Mouse (Mus musculus) heart, adult 18-20 months (tissue): Measurements from ENCODE around the gene Fam71e2. TPM values are rescaled to one million over a fixed set of nuclear protein-coding genes. Genes with fewer than 3 reads are reported as not detected.

Experiments
- DNase-seq, 2 experiments: peaks; one replicate each; pipeline ENCODE4 v3.0.0; 2021 to 2022; ENCODE audit warnings: mixed read lengths in 1 of 2
- total RNA-seq, 2 experiments: library from RNA; stranded (reverse); gene quantifications; 2 replicates each; pipeline ENCODE4 v1.2.3; 2021

Gene Fam71e2
- total RNA-seq, 2 experiments from 2014 or later, result not detected

DNA sequence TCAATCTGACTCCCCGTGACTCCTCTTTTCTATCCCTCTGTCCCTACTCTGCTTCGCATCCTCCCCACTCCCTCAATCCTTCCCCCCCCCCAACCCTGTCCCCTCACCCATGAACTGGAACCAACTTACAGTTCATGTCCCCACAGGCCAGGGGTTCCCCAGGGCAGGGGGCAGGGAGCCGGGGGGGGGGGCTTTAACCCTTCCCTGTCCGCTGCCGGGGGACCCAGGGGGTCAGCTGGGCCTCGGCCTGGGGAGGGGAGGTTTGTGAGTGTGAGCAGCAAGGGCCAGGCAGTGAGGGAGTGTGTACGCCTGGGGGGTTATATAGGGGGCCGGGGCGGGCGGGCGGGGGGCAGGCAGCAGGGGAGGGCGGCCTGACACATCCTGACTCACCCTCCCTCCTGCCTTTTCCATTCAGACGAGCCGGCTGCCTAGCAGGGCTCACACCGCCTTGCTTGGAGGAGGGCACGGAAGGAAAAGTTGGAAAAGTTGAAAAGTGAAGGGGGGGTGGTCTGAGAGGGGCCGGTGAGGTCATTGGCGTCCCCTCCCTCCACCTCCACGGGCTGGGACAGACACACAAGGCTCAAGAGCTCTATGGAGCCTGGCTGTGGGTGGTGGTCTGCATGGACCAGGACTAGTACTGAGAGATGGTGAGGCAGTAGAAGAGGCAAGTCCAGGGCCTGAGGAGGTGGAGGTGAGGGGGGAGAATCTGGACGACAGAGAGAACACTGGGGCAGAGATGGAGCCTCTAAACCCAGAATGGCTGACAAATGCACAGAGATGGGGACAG, 6.9 kb upstream of the Fam71e2 start:
- no peak for DNase-seq

DNA sequence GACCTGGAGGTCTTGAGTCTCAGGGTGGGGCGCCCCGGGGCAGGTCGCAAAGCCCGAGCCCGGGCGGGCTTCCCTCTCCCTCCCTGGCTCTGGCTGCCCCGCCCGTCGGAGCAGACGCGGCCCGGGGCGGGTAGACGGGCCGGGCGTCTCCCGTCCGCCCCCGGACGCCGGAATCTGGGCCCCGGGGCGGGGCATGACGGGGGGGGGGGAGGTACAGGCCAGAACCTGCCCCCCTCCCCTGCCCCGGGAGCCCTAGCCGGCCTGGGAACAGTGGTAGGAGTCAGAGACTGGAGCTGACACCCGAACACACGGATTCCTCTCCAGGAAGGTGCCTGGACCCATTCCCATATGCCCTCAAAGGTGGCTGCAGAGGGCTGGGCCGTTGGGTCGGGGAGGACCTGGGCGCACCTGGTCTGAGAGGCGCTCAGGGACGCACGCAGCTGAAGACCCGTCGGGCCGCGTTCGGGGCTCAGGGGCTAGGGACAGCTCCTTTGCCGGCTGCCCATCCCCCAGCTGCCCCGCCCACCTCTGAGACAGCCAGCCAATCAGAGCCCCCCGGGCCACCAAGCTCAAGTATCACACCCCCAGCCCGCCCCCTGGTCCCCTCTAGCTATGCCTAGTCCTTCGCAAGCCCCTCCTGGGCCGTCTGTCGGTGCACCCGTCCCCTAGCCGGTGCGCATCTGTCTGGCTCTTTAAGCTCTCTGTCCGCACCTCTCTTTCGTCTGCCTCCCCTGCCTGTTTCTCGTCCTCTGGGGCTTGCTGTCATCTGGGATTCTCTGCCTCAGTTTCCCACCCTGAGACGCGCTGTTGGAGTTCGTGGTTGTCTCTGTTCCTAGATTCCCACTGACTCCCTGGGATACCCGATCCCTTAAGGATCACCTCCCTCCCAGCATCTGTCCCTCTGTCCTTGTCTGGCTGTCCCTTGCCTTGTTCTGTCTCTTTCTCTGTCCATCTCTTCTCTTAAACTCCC, 6.0 kb upstream of the Fam71e2 start:
- DNase-seq, result peak; percentile 57 to 58

- no peak for DNase-seq
Observed at GRCm38 (mm10) chr7:4776131-4776530, 5.0 kb upstream of the Fam71e2 start.

- no peak for DNase-seq
Observed at GRCm38 (mm10) chr7:4764946-4765710, 6.0 kb downstream of the Fam71e2 start.

DNA sequence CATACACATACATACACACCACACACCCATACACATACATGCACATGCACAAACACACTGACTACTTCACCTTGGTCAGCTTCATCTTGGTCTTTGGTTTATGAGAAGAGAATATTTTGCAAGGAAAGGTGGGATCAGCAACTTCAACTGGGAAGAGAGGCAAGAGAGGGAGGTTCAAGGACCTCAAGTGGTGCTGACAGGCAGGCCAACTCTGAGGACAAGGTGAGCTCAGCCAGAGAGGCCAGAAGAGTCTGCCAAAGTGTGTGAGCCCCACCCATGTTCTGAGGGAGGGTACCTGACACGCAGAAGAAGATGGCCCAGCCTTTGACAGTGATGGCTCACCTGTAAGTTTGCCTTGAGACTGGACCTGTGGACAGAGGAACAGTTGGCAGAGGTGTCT, 11.4 kb downstream of the Fam71e2 start:
- DNase-seq, result no peak

GRCm38 (mm10) chr7:4752821-4753570, 18.1 kb downstream of the Fam71e2 start, which contains the start of gene Cox6b2:
TSS of gene Cox6b2 (minus strand) at chr7:4753094.
- DNase-seq, result peak; percentile 53 to 54

DNA sequence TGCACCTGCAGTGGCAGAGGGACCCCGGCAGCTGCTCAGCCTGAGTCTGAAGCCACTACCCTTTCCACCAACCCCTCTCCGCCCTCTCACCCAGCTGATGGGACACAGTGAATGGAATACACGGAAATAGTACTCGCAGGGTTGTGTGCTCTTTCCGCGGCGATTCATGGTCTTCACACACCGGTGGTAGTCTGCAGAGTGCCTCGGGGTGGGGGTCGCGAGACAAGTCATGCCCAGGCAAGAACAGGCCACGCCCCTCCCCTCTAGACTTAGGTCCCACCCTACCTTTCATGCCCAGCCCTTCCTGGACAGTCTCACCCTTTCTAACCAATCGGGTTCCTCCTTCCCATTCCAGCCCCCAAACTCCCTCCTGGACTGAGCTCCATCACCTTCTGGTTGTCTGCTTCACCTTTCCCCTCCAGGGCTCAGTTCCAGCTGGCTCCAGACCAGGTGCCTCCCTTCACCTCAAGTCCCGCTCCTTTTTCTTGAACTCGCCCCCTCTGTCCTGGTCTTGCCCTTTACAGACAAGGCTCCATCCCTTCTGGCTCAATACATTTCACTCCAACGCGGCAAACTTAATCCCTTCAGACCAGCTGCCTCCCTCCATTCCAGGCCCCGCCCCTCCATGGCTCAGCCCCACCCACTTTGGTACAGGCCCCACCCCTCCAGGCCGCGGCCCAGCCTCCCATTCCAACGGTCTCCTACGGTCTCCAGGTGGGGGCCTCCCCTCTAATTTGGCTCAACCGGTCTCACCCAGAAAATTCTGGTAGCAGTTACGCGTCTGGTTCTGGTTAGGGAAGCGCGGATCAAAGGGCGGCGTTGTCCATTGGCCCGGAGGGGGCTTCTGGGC, 18.9 kb downstream of the Fam71e2 start:
- peak in 1 of 2 experiments; percentile 24 for DNase-seq

DNA sequence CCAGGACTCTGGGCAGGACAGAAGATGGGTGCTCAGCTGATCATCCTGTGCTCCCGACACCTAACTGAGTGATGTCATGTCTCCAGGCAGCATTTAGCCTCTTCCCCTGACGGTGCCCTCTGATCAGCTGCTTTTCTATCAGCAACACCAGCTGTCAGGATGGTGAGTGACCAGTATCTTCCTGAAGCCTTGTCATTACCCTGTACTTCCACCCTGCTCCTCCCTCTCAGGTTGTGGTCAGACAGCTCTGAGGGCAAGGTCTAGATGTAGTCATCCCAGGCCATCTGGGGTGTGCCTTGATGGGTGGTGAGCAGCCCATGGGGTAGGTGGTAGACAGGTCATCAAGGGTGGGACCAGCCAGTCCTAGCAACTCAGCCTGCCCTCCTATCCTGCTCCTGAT, 21.9 kb downstream of the Fam71e2 start:
- no peak for DNase-seq

DNA sequence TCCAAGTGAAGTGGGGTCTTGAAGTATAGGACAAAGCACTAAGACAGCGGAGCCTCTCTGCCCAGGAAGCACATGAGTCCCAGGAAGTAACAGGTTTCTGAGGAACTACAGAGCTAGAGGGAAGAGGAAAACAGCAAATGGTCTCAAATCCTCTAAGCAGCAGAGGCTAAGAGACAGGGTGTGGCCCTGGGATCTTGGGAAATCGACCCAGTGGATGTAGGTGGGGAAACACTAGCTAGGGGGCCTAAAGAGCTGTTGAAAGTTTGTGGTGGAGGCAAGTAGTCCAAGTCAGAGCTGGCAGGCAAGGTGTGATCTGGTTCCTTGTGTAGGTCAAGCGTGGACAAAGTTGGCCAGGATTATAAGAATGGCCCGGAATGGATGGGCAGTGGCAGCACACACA, 22.8 kb downstream of the Fam71e2 start:
- no peak for DNase-seq

GRCm38 (mm10) chr7:4747156-4747899, 23.8 kb downstream of the Fam71e2 start:
- DNase-seq, result no peak

DNA sequence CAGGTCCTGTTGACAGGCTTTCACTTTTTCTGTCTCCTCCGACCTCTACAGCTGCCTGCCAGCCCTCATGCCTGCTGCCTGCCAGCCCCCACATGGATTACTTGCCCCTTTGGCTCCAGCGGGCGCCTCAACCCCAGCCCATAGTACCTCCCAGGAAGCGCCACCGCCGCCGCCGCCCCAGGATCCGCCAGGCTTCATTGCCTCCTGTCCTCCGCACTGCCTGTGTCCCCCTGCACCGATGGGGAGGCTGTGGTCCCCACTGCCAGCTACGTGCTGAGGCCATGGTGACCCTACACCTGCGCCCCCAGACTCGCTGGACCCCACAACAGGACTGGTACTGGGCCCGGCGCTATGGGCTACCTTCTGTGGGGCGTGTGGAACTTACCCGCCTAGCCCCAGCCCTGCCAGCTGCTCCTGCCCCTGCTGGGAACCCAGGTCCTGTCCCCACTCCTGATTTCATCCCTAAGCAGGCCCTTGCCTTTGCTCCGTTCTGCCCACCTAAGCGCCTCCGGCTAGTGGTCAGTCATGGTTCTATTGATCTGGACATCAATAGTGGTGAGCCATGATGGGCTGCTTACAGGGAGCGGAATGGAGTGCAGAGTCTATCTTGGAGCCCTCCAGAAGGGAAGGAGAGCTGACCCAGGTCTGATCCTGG, 24.6 kb downstream of the Fam71e2 start:
- no peak for DNase-seq

DNA sequence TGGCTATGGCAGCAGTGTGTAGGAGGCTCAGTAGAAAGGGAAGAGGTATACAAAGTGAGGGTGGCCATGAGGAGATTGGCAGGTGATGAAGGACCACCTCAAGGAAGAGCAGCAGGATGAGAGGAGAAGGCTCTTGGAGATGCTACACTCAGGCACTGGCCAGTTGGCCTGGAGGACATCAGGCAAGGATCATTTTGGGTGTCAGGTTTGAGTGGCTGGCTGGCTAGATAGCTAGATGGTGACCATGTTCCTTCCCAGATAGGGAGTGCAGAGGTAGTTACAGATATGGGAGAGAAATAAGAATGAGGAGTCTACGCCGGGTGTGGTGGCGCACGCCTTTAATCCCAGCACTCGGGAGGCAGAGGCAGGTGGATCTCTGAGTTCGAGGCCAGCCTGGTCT, 26.2 kb downstream of the Fam71e2 start:
- DNase-seq, result no peak

DNA sequence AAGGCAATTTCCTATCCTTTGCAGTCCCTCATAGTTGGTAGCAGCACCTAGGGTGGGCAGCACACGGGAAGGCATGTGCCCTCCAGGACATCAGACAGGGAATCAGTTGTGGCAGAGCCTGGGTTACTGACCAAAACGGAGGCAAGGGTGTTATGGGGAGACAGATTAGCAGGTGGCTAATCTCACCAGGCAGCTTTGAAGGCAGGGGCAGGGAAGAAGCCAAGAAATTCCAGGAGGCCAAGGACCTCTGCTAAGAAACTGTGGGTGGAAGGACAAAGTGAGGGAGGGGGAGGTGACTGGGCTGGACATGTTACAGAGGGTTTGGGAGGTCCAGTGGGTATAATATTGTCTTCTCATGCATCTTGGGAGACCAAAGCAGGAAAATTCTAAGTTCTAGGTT, 27.7 kb downstream of the Fam71e2 start:
- DNase-seq, result no peak

DNA sequence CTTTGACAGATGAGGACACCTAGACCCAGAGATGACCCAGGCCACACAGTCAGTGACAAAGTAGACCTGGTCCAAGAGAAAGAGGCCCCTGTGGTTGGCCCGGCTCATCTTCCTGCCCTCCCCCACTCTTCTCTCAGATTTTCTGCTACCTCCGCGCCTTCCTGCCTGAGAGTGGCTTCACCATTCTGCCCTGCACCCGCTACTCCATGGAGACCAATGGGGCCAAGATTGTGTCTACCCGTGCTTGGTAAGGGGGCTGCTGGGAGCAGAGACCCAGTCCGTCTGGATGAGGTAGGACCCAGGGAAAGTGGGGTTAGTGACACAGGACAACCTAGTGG, 28.7 kb downstream of the Fam71e2 start:
- DNase-seq, result no peak

DNA sequence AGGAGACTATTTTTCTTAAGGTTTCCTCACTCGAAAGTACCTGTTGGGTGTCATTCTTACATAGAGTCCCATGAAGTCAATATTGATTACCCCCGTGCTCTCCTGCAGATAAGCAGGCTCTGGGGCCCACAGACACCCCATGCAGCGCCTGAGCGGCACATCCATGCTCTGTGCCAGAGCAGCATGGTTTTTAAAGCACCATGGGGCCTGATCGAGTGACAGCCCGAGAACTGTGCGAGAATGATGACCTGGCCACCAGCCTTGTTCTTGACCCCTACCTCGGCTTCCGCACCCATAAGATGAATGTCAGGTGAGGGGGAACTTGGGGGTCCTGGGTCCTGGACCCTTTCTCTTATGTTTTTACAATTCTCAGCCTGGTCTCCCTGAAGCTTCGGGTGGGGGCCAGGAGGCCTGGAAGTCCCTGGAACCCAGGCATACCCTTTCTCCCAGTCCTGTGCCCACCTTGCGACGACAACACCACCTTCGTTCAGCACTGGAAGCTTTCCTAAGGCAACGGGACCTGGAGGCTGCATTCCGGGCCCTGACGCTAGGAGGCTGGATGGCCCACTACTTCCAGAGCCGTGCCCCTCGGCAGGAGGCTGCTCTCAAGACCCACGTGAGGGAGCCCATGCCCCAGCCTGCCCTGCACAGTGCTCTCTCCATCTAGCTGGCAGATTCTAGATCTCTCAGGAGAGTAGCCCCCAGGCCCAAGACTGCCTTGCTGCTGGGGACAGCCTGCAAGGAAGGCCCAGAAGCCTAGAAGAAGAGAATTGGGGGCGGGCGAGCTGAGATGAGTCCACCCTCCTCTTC, 29.2 kb downstream of the Fam71e2 start:
- no peak for DNase-seq

DNA sequence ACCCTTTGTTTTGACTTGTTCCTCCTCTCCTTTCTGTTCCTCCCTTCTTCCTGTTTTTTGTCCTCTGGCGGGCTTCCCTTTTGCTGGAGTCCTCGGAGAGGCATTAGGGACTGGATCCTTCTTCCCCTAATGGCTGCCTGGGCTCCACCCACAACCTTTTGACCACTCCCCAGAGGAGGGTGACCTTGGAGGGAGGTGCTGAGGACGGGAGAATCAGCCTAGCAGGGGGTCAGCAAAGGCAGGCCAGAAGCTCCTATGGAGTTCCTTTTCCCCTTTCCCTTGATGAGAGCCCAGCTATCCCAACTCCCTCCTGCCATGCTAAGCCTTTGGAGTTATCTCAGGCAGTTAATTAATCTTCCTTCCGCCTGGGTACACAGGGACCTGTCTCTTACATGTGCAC, 30.0 kb downstream of the Fam71e2 start:
- DNase-seq, result peak; percentile 80 to 83

- DNase-seq, result no peak
Observed at GRCm38 (mm10) chr7:4740309-4740727, 30.8 kb downstream of the Fam71e2 start.

GRCm38 (mm10) chr7:4739544-4740275, 31.4 kb downstream of the Fam71e2 start, which contains the start of gene Kmt5c:
TSS of gene Kmt5c (plus strand) at chr7:4740115.
- DNase-seq, result peak; percentile 99 to 100
